Mouse (Mus musculus) midbrain, embryonic 11.5 days (tissue): ENCODE results near the gene Pgm5. TPM values are rescaled to one million over a fixed set of nuclear protein-coding genes. Genes with fewer than 3 reads are reported as not detected.
"Not testable (repeated sequence)": the region's sequence is repeated elsewhere in the genome, so short reads cannot be mapped to it uniquely, and the experiment has no call there.

Source experiments
- ATAC-seq: fragments of 200-750 bp; cut with Nextera tagmentation; 2 replicates; pipeline ENCODE4 v1.8.0; 2017; ENCODE audit warnings: moderate TSS enrichment, moderate library complexity; ENCODE audit not compliant: low FRiP score
- DNase-seq: peaks from one replicate; pipeline ENCODE4 v3.0.0; 2015; ENCODE audit warnings: low spot score; ENCODE audit errors: missing footprints
- H3K27ac ChIP-seq: fragments of 300-500 bp; sonication (generic); 2 replicates; pipeline ENCODE4 v1.5.1; 2014; ENCODE audit warnings: low read depth, low read length
- H3K27me3 ChIP-seq: fragments of 300-500 bp; sonication (generic); 2 replicates; pipeline ENCODE4 v1.6.1; 2014; ENCODE audit warnings: mild to moderate bottlenecking, low read length, moderate library complexity, mixed read lengths; ENCODE audit not compliant: control insufficient read depth, insufficient read depth
- H3K36me3 ChIP-seq: fragments of 300-500 bp; sonication (generic); 2 replicates; pipeline ENCODE4 v1.6.1; 2014; ENCODE audit warnings: mild to moderate bottlenecking, low read length, moderate library complexity, mixed read lengths; ENCODE audit not compliant: control insufficient read depth, insufficient read depth
- H3K4me1 ChIP-seq: fragments of 300-500 bp; sonication (generic); 2 replicates; pipeline ENCODE4 v1.6.1; 2014; ENCODE audit warnings: low read length; ENCODE audit not compliant: control insufficient read depth, insufficient read depth
- H3K4me2 ChIP-seq: fragments of 300-500 bp; sonication (generic); 2 replicates; pipeline ENCODE4 v1.6.1; 2014; ENCODE audit warnings: mild to moderate bottlenecking, moderate library complexity
- H3K4me3 ChIP-seq: fragments of 300-500 bp; sonication (generic); 2 replicates; pipeline ENCODE4 v1.5.1; 2014; ENCODE audit warnings: low read depth, low read length
- H3K9ac ChIP-seq: fragments of 300-500 bp; sonication (generic); 2 replicates; pipeline ENCODE4 v1.6.1; 2014; ENCODE audit warnings: low read length
- H3K9me3 ChIP-seq: fragments of 300-500 bp; sonication (generic); 2 replicates; pipeline ENCODE4 v1.6.1; 2016; ENCODE audit warnings: low read length; ENCODE audit not compliant: control insufficient read depth
- WGBS: fragments of 180-500 bp; shearing (Covaris S2); extraction: QIAGEN DNeasy Blood & Tissue Kit; methylation state at CpG from one replicate; pipeline ENCODE4 v1.1.7; 2014; 5-methylcytosine and 5-hydroxymethylcytosine counted together
- polyA plus RNA-seq: library from polyadenylated mRNA; unstranded; fragments of >200 nt; fragmentation: Nextera tagmentation; extraction: Ambion mirVana; gene quantifications from 2 replicates; pipeline ENCODE4 v1.2.1, GENCODE M21; 2014

Pgm5 gene
- polyA plus RNA-seq, 1 experiment from 2014 or later, result 0.19 TPM

DNA sequence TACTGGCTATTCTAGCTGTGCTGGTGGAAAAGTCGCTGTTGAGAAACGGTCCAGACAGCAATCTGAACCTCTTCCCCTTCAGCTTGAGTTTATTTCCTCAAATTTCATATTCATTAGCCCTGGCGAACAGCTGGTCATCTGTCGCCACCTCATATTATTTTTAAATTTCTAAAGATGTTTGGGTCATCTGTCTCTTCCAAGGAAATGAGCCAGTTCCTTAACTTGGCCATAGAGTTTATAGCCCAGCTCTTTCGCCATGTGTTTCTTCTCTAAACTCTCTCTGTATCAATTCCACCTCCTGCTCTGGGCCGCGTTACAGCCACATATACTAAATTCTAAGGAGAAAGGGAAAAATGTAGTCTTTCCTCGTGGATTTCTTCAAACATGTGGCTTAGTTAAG is 158.0 kb downstream of the Pgm5 start:
- Histone ChIP-seq H3K27ac (no peak overlapping the region), H3K4me3 (no peak overlapping the region), H3K4me1 (no peaks in the 10 kb centered on the region), H3K9me3 (no peaks in the 10 kb centered on the region), H3K9ac (no peak overlapping the region), H3K27me3 (no peaks in the 10 kb centered on the region), H3K36me3 (no peaks in the 10 kb centered on the region), H3K4me2 (no peak overlapping the region)
- ATAC-seq (no peak), DNase-seq (no peak)
- WGBS, result 86% methylated on average over 8 of the region's 8 CpGs

DNA sequence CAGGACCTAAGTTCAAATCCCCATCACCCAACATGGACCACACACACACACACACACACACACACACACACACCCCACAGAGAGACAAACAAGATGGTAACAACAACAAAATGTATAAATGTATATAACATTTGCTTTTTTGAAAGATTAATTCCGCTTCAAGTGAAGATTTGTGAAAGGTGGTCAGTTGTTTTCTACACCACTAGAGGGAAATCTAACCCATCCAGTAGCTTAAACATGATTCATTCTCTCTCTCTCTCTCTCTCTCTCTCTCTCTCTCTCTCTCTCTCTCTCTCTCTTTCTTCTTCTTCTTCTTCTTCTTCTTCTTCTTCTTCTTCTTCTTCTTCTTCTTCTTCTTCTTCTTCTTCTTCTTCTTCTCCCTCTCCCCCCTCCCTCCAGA is 158.5 kb downstream of the Pgm5 start:
- not testable (repeated sequence) for ATAC-seq, H3K27ac ChIP-seq, H3K4me3 ChIP-seq, H3K36me3 ChIP-seq, H3K9me3 ChIP-seq, H3K27me3 ChIP-seq, H3K4me1 ChIP-seq, H3K9ac ChIP-seq, DNase-seq, H3K4me2 ChIP-seq
- 79% methylated on average over 1 of the region's 1 CpGs for WGBS

DNA sequence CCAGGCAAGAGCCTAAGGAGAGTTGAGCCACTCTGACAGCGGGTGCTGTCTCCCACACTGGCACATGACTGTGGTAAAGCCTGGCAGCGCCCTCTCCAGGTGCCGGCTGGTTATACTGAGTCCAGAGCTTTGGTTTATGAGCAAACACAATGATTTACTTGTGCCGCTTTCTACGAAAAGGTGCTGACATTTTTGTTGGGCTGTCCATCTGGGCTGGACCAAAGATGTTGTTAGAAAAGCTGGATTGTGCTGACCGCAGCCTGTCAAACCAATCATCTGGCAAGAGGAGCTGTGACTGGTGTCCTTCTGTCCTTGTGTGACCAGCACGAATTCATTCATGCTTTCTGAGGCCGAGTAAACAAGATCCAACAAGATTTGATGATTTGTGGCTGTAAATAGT is 159.9 kb downstream of the Pgm5 start:
- WGBS, result 71% methylated on average over 8 of the region's 8 CpGs
- no peak for DNase-seq

DNA sequence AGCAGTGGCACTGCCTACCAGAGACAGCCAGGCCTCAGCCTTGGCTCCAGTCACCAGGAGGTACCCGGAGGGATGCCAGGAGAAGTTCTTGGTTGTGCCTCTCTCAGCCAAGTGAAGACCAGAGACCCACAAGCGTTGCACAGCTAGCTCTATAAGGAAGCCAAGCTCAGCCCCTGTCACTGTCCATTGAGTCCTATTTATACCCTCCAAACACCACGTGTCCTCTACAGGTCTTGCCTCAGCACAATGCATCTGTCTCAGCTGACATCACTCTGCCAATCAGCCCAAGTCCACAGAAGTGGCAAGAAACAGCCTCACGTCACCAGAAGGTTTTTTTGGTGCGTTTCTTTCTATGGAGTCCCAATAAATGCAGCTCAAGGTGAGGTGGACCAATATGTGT is 161.0 kb downstream of the Pgm5 start:
- H3K4me3 ChIP-seq, result no peak overlapping the region
- no peak overlapping the region for H3K9ac ChIP-seq
- no peak overlapping the region for H3K27ac ChIP-seq
- no peaks in the 10 kb centered on the region for H3K9me3 ChIP-seq
- ATAC-seq, result no peak
- no peaks in the 10 kb centered on the region for H3K4me1 ChIP-seq
- H3K36me3 ChIP-seq, result no peaks in the 10 kb centered on the region
- H3K27me3 ChIP-seq, result no peaks in the 10 kb centered on the region
- H3K4me2 ChIP-seq, result no peak overlapping the region
- WGBS, result 86% methylated on average over 5 of the region's 5 CpGs
- no peak for DNase-seq

More for the DNA sequence above, 159.9 kb downstream of the Pgm5 start:
- H3K4me3 ChIP-seq, result no peak overlapping the region
- no peak overlapping the region for H3K27ac ChIP-seq
- H3K4me2 ChIP-seq, result no peak overlapping the region
- no peaks in the 10 kb centered on the region for H3K9me3 ChIP-seq
- no peak overlapping the region for H3K9ac ChIP-seq
- H3K36me3 ChIP-seq, result no peaks in the 10 kb centered on the region
- ATAC-seq, result no peak
- H3K27me3 ChIP-seq, result no peaks in the 10 kb centered on the region
- H3K4me1 ChIP-seq, result no peaks in the 10 kb centered on the region

DNA sequence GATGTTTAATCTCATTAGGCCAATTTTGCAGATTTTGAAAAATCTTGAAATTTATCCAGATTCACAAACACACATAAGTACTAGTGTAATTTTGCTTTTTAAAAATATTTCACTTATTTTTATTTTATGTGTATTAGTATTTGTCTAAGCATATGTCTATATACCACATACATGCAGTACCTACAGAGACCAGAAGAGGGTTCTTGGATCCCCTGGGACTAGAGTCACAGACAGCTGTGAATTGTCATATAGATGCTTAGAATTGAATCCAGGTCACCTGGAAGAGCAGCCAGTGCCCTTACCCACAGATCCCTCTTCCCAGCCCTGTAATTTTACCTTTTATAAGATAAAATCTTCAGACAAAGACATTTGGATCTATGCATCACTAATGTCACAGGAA is 161.7 kb downstream of the Pgm5 start:
- Histone ChIP-seq H3K4me3 (no peak overlapping the region), H3K27me3 (no peaks in the 10 kb centered on the region), H3K36me3 (no peaks in the 10 kb centered on the region), H3K9me3 (no peaks in the 10 kb centered on the region), H3K4me2 (no peak overlapping the region), H3K27ac (no peak overlapping the region), H3K4me1 (no peaks in the 10 kb centered on the region), H3K9ac (no peak overlapping the region)
- no peak for ATAC-seq
- DNase-seq, result no peak

DNA sequence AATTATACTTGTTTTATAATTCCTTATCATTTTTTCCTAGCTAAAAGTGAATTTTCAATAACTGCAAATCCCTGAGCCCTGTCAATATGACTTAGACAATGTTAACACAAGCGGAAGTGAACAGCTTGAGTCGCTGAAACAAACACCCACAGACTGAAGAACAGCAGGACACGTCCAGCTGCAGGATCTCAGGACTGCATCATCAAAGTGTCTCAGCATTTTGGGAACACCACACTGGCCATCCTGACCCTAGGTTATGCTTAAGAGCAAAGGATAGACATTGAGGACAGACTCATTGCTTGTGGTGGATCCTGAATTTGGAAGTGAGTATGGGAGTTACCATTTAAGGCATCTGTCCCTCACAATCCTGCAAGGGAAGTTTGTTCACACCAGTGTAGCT is 162.5 kb downstream of the Pgm5 start:
- Histone ChIP-seq H3K4me3 (no peak overlapping the region), H3K9ac (no peak overlapping the region), H3K4me1 (no peaks in the 10 kb centered on the region), H3K36me3 (no peaks in the 10 kb centered on the region), H3K9me3 (no peaks in the 10 kb centered on the region), H3K4me2 (no peak overlapping the region), H3K27me3 (no peaks in the 10 kb centered on the region), H3K27ac (no peak overlapping the region)
- no peak for ATAC-seq
- 75% methylated on average over 3 of the region's 3 CpGs for WGBS
- DNase-seq, result no peak

DNA sequence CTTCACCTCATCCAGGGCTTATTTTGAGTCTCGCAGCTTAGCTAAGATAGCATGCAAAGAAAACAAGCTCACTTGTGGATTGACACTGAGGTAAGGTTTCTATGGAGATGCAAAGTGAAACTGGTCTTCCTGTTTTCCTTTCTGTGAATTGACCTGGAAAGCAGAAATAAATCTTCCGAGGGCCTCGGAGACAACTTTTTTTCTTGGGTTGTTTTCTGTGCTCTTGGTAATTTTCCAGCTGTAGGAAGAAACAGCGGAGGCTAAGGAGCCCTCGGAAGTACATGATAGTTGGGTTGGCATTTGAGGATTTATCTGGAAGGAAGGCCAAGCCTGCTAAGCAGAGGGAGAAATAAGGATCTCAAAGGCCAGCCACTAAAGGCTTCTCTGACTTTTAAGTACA is 163.0 kb downstream of the Pgm5 start:
- H3K9me3 ChIP-seq, result no peaks in the 10 kb centered on the region
- no peaks in the 10 kb centered on the region for H3K36me3 ChIP-seq
- no peaks in the 10 kb centered on the region for H3K4me1 ChIP-seq
- H3K4me3 ChIP-seq, result no peak overlapping the region
- H3K27me3 ChIP-seq, result no peaks in the 10 kb centered on the region
- 77% methylated on average over 5 of the region's 5 CpGs for WGBS
- H3K9ac ChIP-seq, result no peak overlapping the region
- no peak overlapping the region for H3K4me2 ChIP-seq
- ATAC-seq, result no peak
- DNase-seq, result no peak
- H3K27ac ChIP-seq, result no peak overlapping the region

DNA sequence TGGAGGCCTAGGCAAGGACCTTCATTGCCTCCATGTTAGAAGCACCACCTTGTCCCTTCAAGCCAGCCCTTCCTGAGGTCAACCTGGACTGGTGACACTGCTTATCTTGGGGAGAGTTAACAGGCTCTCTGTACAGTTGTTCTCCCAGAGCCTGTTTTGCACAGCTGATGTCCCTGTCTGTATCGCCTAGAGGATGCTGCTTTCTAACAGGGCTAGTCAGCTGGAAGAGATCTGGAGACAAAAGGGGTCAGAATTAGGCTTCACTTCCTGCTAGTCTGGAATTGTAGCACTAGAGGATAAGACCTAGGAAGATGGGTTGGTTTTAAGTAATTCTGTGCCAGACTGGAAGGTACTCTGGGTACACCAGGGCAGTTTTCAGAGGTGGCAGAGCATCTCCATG is 163.7 kb downstream of the Pgm5 start:
- Histone ChIP-seq H3K9ac (no peak overlapping the region), H3K27ac (no peak overlapping the region), H3K4me1 (no peaks in the 10 kb centered on the region), H3K4me3 (no peak overlapping the region), H3K27me3 (no peaks in the 10 kb centered on the region), H3K4me2 (no peak overlapping the region), H3K9me3 (no peaks in the 10 kb centered on the region), H3K36me3 (no peaks in the 10 kb centered on the region)
- DNase-seq, result no peak
- 56% methylated on average over 1 of the region's 1 CpGs for WGBS
- no peak for ATAC-seq

DNA sequence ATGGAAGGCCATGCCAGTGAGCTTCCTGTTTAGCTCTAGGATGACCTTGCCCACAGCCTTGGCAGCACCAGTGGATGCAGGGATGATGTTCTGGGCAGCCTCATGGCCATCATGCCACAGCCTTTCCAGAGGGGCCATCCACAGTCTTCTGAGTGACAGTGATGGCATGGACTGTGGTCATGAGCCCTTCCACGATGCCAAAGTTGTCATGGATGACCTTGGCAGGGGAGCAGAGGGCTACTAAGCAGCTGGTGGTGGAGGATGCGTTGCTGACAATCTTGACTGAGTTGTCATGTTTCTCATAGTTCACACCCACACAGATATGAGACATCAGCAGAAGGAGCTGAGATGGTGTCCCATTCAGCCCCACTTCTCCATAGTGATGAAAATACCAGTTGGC is 169.0 kb downstream of the Pgm5 start:
- no peaks in the 10 kb centered on the region for H3K4me1 ChIP-seq
- H3K4me2 ChIP-seq, result no peak overlapping the region
- no peaks in the 10 kb centered on the region for H3K36me3 ChIP-seq
- no peaks in the 10 kb centered on the region for H3K27me3 ChIP-seq
- H3K27ac ChIP-seq, result no peak overlapping the region
- H3K9ac ChIP-seq, result no peak overlapping the region
- H3K4me3 ChIP-seq, result no peak overlapping the region
- no peak for DNase-seq
- no peak for ATAC-seq
- 86% methylated on average over 2 of the region's 2 CpGs for WGBS
- H3K9me3 ChIP-seq, result no peaks in the 10 kb centered on the region

DNA sequence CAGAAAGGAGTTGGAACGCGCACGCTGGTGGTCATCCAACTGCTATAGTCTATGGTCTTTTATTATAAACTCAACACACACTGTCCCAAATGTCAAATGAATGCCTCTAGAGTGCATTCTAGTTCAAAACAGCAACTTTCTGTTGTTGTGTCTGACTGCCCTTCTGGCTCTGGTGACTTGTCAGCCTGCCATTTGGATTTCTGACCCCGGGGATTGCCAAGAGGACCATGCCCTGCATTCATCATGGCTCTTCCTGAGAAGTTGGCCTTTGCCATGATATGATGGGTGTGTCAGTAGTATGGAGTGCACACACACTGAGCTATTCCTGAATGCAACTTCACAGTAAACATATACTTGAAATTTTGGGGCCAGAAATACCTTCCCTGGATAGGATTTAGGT is 172.1 kb downstream of the Pgm5 start:
- H3K4me1 ChIP-seq, result no peaks in the 10 kb centered on the region
- H3K27me3 ChIP-seq, result no peaks in the 10 kb centered on the region
- H3K9me3 ChIP-seq, result no peaks in the 10 kb centered on the region
- no peak overlapping the region for H3K4me2 ChIP-seq
- H3K9ac ChIP-seq, result no peak overlapping the region
- 93% methylated on average over 4 of the region's 4 CpGs for WGBS
- no peaks in the 10 kb centered on the region for H3K36me3 ChIP-seq
- H3K4me3 ChIP-seq, result no peak overlapping the region
- no peak overlapping the region for H3K27ac ChIP-seq
- DNase-seq (no peak), ATAC-seq (no peak)
